Mouse (Mus musculus): ENCODE results near the gene Fam120a. TPM values are rescaled to one million over a fixed set of nuclear protein-coding genes. Genes with fewer than 3 reads are reported as not detected.

Gene Fam120a
- total and polyA plus RNA-seq, 3 experiments = 66.2 to 119 (median 82.7) TPM

DNA sequence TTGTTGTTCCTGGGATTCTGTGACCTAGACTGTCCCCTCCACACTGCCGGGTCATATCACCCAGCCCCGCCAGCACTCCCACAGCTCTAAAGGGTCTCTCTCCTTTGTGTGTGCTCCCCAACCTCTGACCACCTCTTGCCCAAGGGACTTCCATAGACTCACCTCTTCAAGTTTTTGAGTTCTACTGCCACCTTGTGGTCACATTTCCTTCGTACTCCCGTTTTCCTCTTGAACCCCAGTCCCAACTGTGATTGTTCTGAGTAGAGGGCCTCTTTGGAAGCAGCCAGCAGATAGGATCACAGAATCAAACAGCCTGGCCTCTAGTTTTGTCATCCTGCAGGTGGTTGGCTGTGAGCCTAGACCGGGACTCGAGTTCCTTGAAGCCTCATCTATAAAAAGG lies 30.8 kb upstream of the Fam120a start:
- H3K27ac ChIP-seq (ENCODE audit: control insufficient read depth, low read depth, low read length) = no peak overlapping the region
- no peaks in the 10 kb centered on the region for H3K4me1 ChIP-seq (ENCODE audit: control insufficient read depth in 1 of 2, insufficient read depth in 2 of 2, low read length in 2 of 2)
- no peaks in the 10 kb centered on the region for H3K79me2 ChIP-seq (ENCODE audit: control insufficient read depth, insufficient read depth, low read length, poor library complexity)
- H3K27me3 ChIP-seq (ENCODE audit: control insufficient read depth in 1 of 2, insufficient read depth in 2 of 2, low read length in 2 of 2) = no peaks in the 10 kb centered on the region; a peak in 1 of 4 replicates
- H3K4me3 ChIP-seq (ENCODE audit: control insufficient read depth in 1 of 2, insufficient read depth in 1 of 2, low read depth in 2 of 2, low read length in 2 of 2) = no peak overlapping the region
- no peak overlapping the region for H3K9ac ChIP-seq (ENCODE audit: control insufficient read depth, low read depth, low read length, poor library complexity, severe bottlenecking)
- DNase-seq (ENCODE audit: low read depth, low spot score) = peak; percentile 75
- no peak for TF ChIP-seq KAT2A (conservative IDR thresholded peaks at IDR 0.05; ENCODE audit: low read depth, low read length)
- peak; percentile 44 to 86 (median 58) for TF ChIP-seq CTCF (IDR thresholded peaks at IDR 0.05 in 2 of 3, conservative IDR thresholded peaks at IDR 0.05 in 1 of 3; ENCODE audit: control insufficient read depth in 1 of 3, insufficient read depth in 1 of 3, low read depth in 2 of 3, low read length in 3 of 3, poor library complexity in 1 of 3, severe bottlenecking in 1 of 3)
- TF ChIP-seq POLR2AphosphoS2 (IDR thresholded peaks at IDR 0.05; ENCODE audit: low read length) = no peak
- no peak for TF ChIP-seq ZNF384 (IDR thresholded peaks at IDR 0.05; ENCODE audit: low read depth, low read length)
- TF ChIP-seq SMC3 (IDR thresholded peaks at IDR 0.05; ENCODE audit: low read depth, low read length) = peak; percentile 91
- no peak for TF ChIP-seq USF2 (IDR thresholded peaks at IDR 0.05; ENCODE audit: borderline replicate concordance in 1 of 2, insufficient read depth in 1 of 2, low read depth in 1 of 2, low read length in 2 of 2)
- no peak for TF ChIP-seq E2F4 (IDR thresholded peaks at IDR 0.05; ENCODE audit: borderline replicate concordance, low read depth, low read length)
- no peak for TF ChIP-seq HCFC1 (IDR thresholded peaks at IDR 0.05; ENCODE audit: low read depth, low read length)
- no peak for TF ChIP-seq MYB (IDR thresholded peaks at IDR 0.05; ENCODE audit: low read depth, low read length)
- no peak for TF ChIP-seq UBTF (IDR thresholded peaks at IDR 0.05; ENCODE audit: borderline replicate concordance, insufficient read depth, low read depth, low read length)
- TF ChIP-seq GABPA (IDR thresholded peaks at IDR 0.05; ENCODE audit: low read depth, low read length) = no peak
- no peak for TF ChIP-seq BHLHE40 (IDR thresholded peaks at IDR 0.05; ENCODE audit: borderline replicate concordance, low read depth, low read length)
- TF ChIP-seq ZMIZ1 (IDR thresholded peaks at IDR 0.05; ENCODE audit: low read depth, low read length) = no peak
- TF ChIP-seq TCF12 (IDR thresholded peaks at IDR 0.05; ENCODE audit: low read depth, low read length) = no peak
- no peak for TF ChIP-seq ETS1 (IDR thresholded peaks at IDR 0.05; ENCODE audit: low read depth, low read length)
- TF ChIP-seq RAD21 (IDR thresholded peaks at IDR 0.05; ENCODE audit: low read depth, low read length) = peak; percentile 85
- TF ChIP-seq ZC3H11A (IDR thresholded peaks at IDR 0.05; ENCODE audit: low read depth, low read length) = peak; percentile 87
- TF ChIP-seq CHD2 (IDR thresholded peaks at IDR 0.05; ENCODE audit: low read length) = no peak
- no peak for TF ChIP-seq ZKSCAN1 (IDR thresholded peaks at IDR 0.05; ENCODE audit: low read depth, low read length)
- no peak for TF ChIP-seq EP300 (IDR thresholded peaks at IDR 0.05; ENCODE audit: low read depth in 1 of 2, low read length in 2 of 2)
- H3K9me3 ChIP-seq (replicated peaks; ENCODE audit: insufficient read depth, low read length) = no peaks in the 10 kb centered on the region
- no peaks in the 10 kb centered on the region for H3K36me3 ChIP-seq (ENCODE audit: control insufficient read depth in 1 of 2, insufficient read depth in 2 of 2, low read length in 2 of 2)

DNA sequence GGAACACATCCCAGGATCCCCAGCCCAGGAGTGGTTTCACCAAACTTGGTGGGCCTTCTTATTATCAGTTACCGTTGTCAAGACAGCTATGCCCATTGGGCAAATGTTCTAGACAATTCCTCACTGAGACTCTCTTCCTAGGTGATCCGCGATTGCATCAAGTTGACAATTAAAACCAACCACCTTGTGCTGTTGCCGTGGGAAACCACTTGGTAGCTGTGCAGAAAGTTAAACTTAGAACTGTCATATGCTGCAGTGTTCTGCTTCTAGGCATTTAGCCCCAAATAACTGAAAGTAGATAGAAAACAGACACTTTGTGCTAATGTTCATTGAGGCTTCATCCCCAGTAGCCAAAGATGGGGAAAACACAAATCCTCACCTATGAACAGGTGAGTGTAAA lies 28.9 kb upstream of the Fam120a start:
- Histone ChIP-seq H3K27ac (ENCODE audit: control insufficient read depth, low read depth, low read length) (no peak overlapping the region), H3K9ac (ENCODE audit: control insufficient read depth, low read depth, low read length, poor library complexity, severe bottlenecking) (no peak overlapping the region), H3K4me1 (ENCODE audit: control insufficient read depth in 1 of 2, insufficient read depth in 2 of 2, low read length in 2 of 2) (no peaks in the 10 kb centered on the region), H3K79me2 (ENCODE audit: control insufficient read depth, insufficient read depth, low read length, poor library complexity) (no peaks in the 10 kb centered on the region), H3K27me3 (ENCODE audit: control insufficient read depth in 1 of 2, insufficient read depth in 2 of 2, low read length in 2 of 2) (peaks cover 0 to 1% of the 10 kb centered on the region in 2 experiments; a peak in 1 of 4 replicates), H3K9me3 (replicated peaks; ENCODE audit: insufficient read depth, low read length) (no peaks in the 10 kb centered on the region), H3K4me3 (ENCODE audit: control insufficient read depth in 1 of 2, insufficient read depth in 1 of 2, low read depth in 2 of 2, low read length in 2 of 2) (no peak overlapping the region), H3K36me3 (ENCODE audit: control insufficient read depth in 1 of 2, insufficient read depth in 2 of 2, low read length in 2 of 2) (no peaks in the 10 kb centered on the region)
- TF ChIP-seq TAL1 (IDR thresholded peaks at IDR 0.05; ENCODE audit: low read length) (no peak), MEF2A (IDR thresholded peaks at IDR 0.05; ENCODE audit: extremely low read depth, insufficient replicate concordance, low read depth, low read length, poor library complexity, severe bottlenecking) (no peak), UBTF (IDR thresholded peaks at IDR 0.05; ENCODE audit: borderline replicate concordance, insufficient read depth, low read depth, low read length) (no peak), GABPA (IDR thresholded peaks at IDR 0.05; ENCODE audit: low read depth, low read length) (no peak), EP300 (IDR thresholded peaks at IDR 0.05; ENCODE audit: low read depth in 1 of 2, low read length in 2 of 2) (no peak), TBP (IDR thresholded peaks at IDR 0.05; ENCODE audit: low read depth, low read length) (no peak), MYC (IDR thresholded peaks at IDR 0.05; ENCODE audit: low read depth, low read length) (no peak), POLR2AphosphoS5 (IDR thresholded peaks at IDR 0.05; ENCODE audit: borderline replicate concordance, low read depth, low read length) (no peak), ZNF384 (IDR thresholded peaks at IDR 0.05; ENCODE audit: low read depth, low read length) (no peak), ELF1 (IDR thresholded peaks at IDR 0.05; ENCODE audit: low read depth, low read length) (no peak), CTCF (IDR thresholded peaks at IDR 0.05 in 2 of 3, conservative IDR thresholded peaks at IDR 0.05 in 1 of 3; ENCODE audit: control insufficient read depth in 1 of 3, insufficient read depth in 1 of 3, low read depth in 2 of 3, low read length in 3 of 3, poor library complexity in 1 of 3, severe bottlenecking in 1 of 3) (no peak), BHLHE40 (IDR thresholded peaks at IDR 0.05; ENCODE audit: borderline replicate concordance, low read depth, low read length) (no peak), ZMIZ1 (IDR thresholded peaks at IDR 0.05; ENCODE audit: low read depth, low read length) (no peak)
- DNase-seq (ENCODE audit: low read depth, low spot score) = no peak

Data from MEL (cell line).